Mouse (Mus musculus) olfactory bulb, adult 2 months (tissue): ENCODE measurements around the gene Trim25.

Experiments
- CTCF ChIP-seq: fragments of 200-500 bp; IDR thresholded peaks from 2 replicates; pipeline ENCODE4 v1.5.1; 2012; ENCODE audit warnings: low read depth, mild to moderate bottlenecking, low read length, moderate library complexity; ENCODE audit not compliant: insufficient read depth
- POLR2A ChIP-seq: fragments of 200-500 bp; IDR thresholded peaks from 2 replicates; pipeline ENCODE4 v1.6.1; 2012; ENCODE audit warnings: mild to moderate bottlenecking, low read depth, low read length, moderate library complexity; ENCODE audit not compliant: insufficient read depth

GRCm38 (mm10) chr11:89030552-89030951, 31.4 kb downstream of the Trim25 start:
- TF ChIP-seq CTCF (no peak), POLR2A (no peak)
